21 mouse cellular contexts compared by ENCODE assay signal in the genomic region with DNA sequence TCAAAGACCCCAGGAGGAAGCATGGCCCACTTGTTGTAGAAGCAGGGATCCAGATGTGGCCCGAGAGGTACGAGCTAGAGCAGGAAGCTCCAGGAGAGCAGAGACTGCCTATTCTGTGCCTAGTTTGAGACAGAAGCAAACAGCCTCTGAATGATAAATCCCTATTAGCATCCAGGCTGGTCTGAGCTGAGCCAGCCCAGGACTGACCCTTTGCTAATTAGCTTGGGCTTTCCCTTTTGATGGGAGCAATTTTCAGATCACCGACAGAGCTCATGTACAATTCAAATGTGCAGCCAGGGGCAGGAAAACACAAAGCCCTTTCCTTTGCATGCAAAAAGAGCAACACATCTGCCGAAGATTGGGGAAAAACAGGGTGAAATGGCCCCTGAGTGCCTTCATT. TPM values are rescaled to one million over a fixed set of nuclear protein-coding genes. Genes with fewer than 3 reads are reported as not detected.
DNase-seq lines count a peak whose midpoint lies in the region; ATAC-seq and TF ChIP-seq lines count a peak whose summit lies in the region.
"Had no signal": no experiment of that assay in that cellular context is flagged by ENCODE, and none has a peak within 500 bp of the region (broad histone marks: within the 10 kb centered on the region; RNA-seq: fewer than 3 reads in every experiment).

No protein-coding gene starts in this region.

- DNase-seq in forebrain, embryonic 14.5 days (ENCODE audit: low spot score): peak; percentile 52
- no peak for DNase-seq in forebrain, postnatal 0 days
- DNase-seq in ES-CJ7 (ENCODE audit: low read depth, low spot score) (peak; percentile 5), adipocyte (ENCODE audit: low spot score) (no peak)
- peak; percentile 33 for DNase-seq in midbrain, embryonic 14.5 days
- DNase-seq: cerebellum, adult 18-20 months; cerebellum, postnatal 25 days; gastrocnemius, adult 2 months; liver had no signal

- H3K9ac ChIP-seq in forebrain, embryonic 14.5 days (ENCODE audit: low read length): no peak overlapping the region
- no peak overlapping the region for H3K9ac ChIP-seq in forebrain, postnatal 0 days
- no peak overlapping the region for H3K9ac ChIP-seq in forebrain, embryonic 16.5 days (replicated peaks; ENCODE audit: low read depth, low read length)
- H3K9ac ChIP-seq in midbrain, embryonic 14.5 days (replicated peaks; ENCODE audit: low read length): no peak overlapping the region
- H3K9ac ChIP-seq: embryonic facial prominence, embryonic 12.5 days; liver, embryonic 15.5 days had no signal

- WGBS in forebrain, embryonic 14.5 days: 13% methylated on average over 4 of the region's 4 CpGs
- WGBS in forebrain, postnatal 0 days: 28% methylated on average over 4 of the region's 4 CpGs
- 12% methylated on average over 4 of the region's 4 CpGs for WGBS in forebrain, embryonic 16.5 days
- 32% methylated on average over 4 of the region's 4 CpGs for WGBS in midbrain, embryonic 14.5 days

- 0 out of 2 replicates have a peak, but pooled peaks cover 6% of the 10 kb centered on the region for H3K4me1 ChIP-seq in forebrain, embryonic 14.5 days (ENCODE audit: control insufficient read depth, insufficient read depth, low read length)
- H3K4me1 ChIP-seq in forebrain, postnatal 0 days (ENCODE audit: insufficient read depth): peaks cover 5% of the 10 kb centered on the region; the same call in 1 of the 2 replicates
- peaks cover 10% of the 10 kb centered on the region for H3K4me1 ChIP-seq in forebrain, embryonic 16.5 days (replicated peaks; ENCODE audit: control insufficient read depth, insufficient read depth, low read length)
- peaks cover 16% of the 10 kb centered on the region for H3K4me1 ChIP-seq in midbrain, embryonic 14.5 days (ENCODE audit: control insufficient read depth, insufficient read depth, low read length)
- H3K4me1 ChIP-seq: embryonic facial prominence, embryonic 12.5 days; heart, embryonic 10.5 days; limb, embryonic 10.5 days; liver, embryonic 15.5 days had no signal

- no peak for ATAC-seq in forebrain, embryonic 14.5 days
- no peak for ATAC-seq in forebrain, postnatal 0 days
- peak; percentile 20; the same call in 1 of the 2 replicates for ATAC-seq in forebrain, embryonic 16.5 days
- ATAC-seq in midbrain, embryonic 14.5 days (ENCODE audit: low FRiP score, low TSS enrichment): no peak
- no peak for ATAC-seq in activated CD4-positive, CD25-positive, alpha-beta regulatory T cell, adult 4 months
- ATAC-seq: CD4-positive, CD25-positive, alpha-beta regulatory T cell, adult 4 months; intestine, embryonic 16.5 days; lung, postnatal 0 days had no signal

- no peak overlapping the region for H3K4me3 ChIP-seq in forebrain, embryonic 14.5 days (ENCODE audit: low read depth, low read length)
- H3K4me3 ChIP-seq in forebrain, postnatal 0 days (ENCODE audit: low read depth, low read length): no peak overlapping the region
- H3K4me3 ChIP-seq in forebrain, embryonic 16.5 days (replicated peaks; ENCODE audit: low read length): no peak overlapping the region
- H3K4me3 ChIP-seq in midbrain, embryonic 14.5 days (replicated peaks; ENCODE audit: low read depth, low read length): no peak overlapping the region
- H3K4me3 ChIP-seq: embryonic facial prominence, embryonic 12.5 days; gastrocnemius, adult 2 months; heart, embryonic 10.5 days; limb, embryonic 10.5 days; liver, embryonic 15.5 days had no signal

- no peaks in the 10 kb centered on the region for H3K36me3 ChIP-seq in forebrain, embryonic 14.5 days (ENCODE audit: control insufficient read depth, insufficient read depth, low read length)
- no peaks in the 10 kb centered on the region for H3K36me3 ChIP-seq in forebrain, postnatal 0 days (ENCODE audit: insufficient read depth)
- H3K36me3 ChIP-seq in forebrain, embryonic 16.5 days (ENCODE audit: control insufficient read depth, insufficient read depth): no peaks in the 10 kb centered on the region
- no peaks in the 10 kb centered on the region for H3K36me3 ChIP-seq in midbrain, embryonic 14.5 days (ENCODE audit: control insufficient read depth, insufficient read depth, low read length)
- H3K36me3 ChIP-seq: embryonic facial prominence, embryonic 12.5 days; heart, embryonic 10.5 days; limb, embryonic 10.5 days; liver, embryonic 15.5 days had no signal

- H3K27ac ChIP-seq in forebrain, embryonic 14.5 days (ENCODE audit: low read depth, low read length): peak overlapping the region; percentile 29; the same call in 1 of the 2 replicates
- no peak overlapping the region for H3K27ac ChIP-seq in forebrain, postnatal 0 days (ENCODE audit: low read depth, low read length)
- H3K27ac ChIP-seq in forebrain, embryonic 16.5 days (ENCODE audit: low read length): no peak overlapping the region
- peak overlapping the region; percentile 69 for H3K27ac ChIP-seq in midbrain, embryonic 14.5 days (replicated peaks; ENCODE audit: low read depth, low read length)
- H3K27ac ChIP-seq: embryonic facial prominence, embryonic 12.5 days; gastrocnemius, adult 2 months; heart, embryonic 10.5 days; limb, embryonic 10.5 days; liver, embryonic 15.5 days; macrophage; stomach, postnatal 0 days had no signal

- TF ChIP-seq CTCF in forebrain, postnatal 0 days (IDR thresholded peaks at IDR 0.05; ENCODE audit: low read depth): no peak

- no peaks in the 10 kb centered on the region for H3K27me3 ChIP-seq in forebrain, embryonic 14.5 days (replicated peaks; ENCODE audit: control insufficient read depth, insufficient read depth, low read length)
- no peaks in the 10 kb centered on the region for H3K27me3 ChIP-seq in forebrain, postnatal 0 days (ENCODE audit: insufficient read depth, low read length)
- H3K27me3 ChIP-seq in forebrain, embryonic 16.5 days (replicated peaks; ENCODE audit: control insufficient read depth, insufficient read depth, low read length): no peaks in the 10 kb centered on the region
- no peaks in the 10 kb centered on the region for H3K27me3 ChIP-seq in midbrain, embryonic 14.5 days (ENCODE audit: control insufficient read depth, insufficient read depth, low read length)
- H3K27me3 ChIP-seq: embryonic facial prominence, embryonic 12.5 days; liver, embryonic 15.5 days had no signal

- H3K4me2 ChIP-seq in forebrain, embryonic 14.5 days (ENCODE audit: low read length): no peak overlapping the region
- H3K4me2 ChIP-seq in forebrain, postnatal 0 days (ENCODE audit: low read depth): no peak overlapping the region
- H3K4me2 ChIP-seq in forebrain, embryonic 16.5 days (ENCODE audit: low read length): no peak overlapping the region
- H3K4me2 ChIP-seq in midbrain, embryonic 14.5 days (ENCODE audit: low read length): no peak overlapping the region
- H3K4me2 ChIP-seq: embryonic facial prominence, embryonic 12.5 days; liver, embryonic 15.5 days had no signal

- no peaks in the 10 kb centered on the region for H3K9me3 ChIP-seq in forebrain, embryonic 14.5 days (replicated peaks; ENCODE audit: control insufficient read depth, low read length)
- no peaks in the 10 kb centered on the region for H3K9me3 ChIP-seq in forebrain, postnatal 0 days (ENCODE audit: low read length)
- H3K9me3 ChIP-seq in forebrain, embryonic 16.5 days (ENCODE audit: control insufficient read depth, low read length): no peaks in the 10 kb centered on the region
- H3K9me3 ChIP-seq in midbrain, embryonic 14.5 days (ENCODE audit: control insufficient read depth, low read length): no peaks in the 10 kb centered on the region
- H3K9me3 ChIP-seq: embryonic facial prominence, embryonic 12.5 days; heart, embryonic 10.5 days; limb, embryonic 10.5 days; liver, embryonic 15.5 days had no signal

RNA-seq across cellular contexts. Expression of a gene that starts 54.2 kb away (rescaled TPM):
- polyA plus RNA-seq in forebrain, embryonic 14.5 days (2014; fragmentation: Nextera tagmentation; extraction: Ambion mirVana): 3.2 and 4.7 TPM in 2 replicates
- total RNA-seq in forebrain, postnatal 0 days (2014; rRNA removed): 24.3 and 35.8 TPM in 2 replicates
- polyA plus RNA-seq in forebrain, postnatal 0 days (2015; fragmentation: Nextera tagmentation; extraction: Ambion mirVana): 3.8 and 5.5 TPM in 2 replicates
- 7.6 and 11.2 TPM in 2 replicates for polyA plus RNA-seq in forebrain, embryonic 16.5 days (2015; fragmentation: Nextera tagmentation; extraction: Ambion mirVana)
- 9.8 and 13.5 TPM in 2 replicates for polyA plus RNA-seq in midbrain, embryonic 14.5 days (2014; fragmentation: Nextera tagmentation; extraction: Ambion mirVana)
- polyA plus RNA-seq in activated CD4-positive, CD25-positive, alpha-beta regulatory T cell, adult 4 months (2017; shearing (Covaris generic)): under 1 TPM in 1 of 2 experiments, not detected in 1; 0.12 TPM
- total RNA-seq: gastrocnemius, adult 2 months; hematopoietic stem cell, adult 5-6 weeks had no signal
- polyA plus RNA-seq: CD4-positive, CD25-positive, alpha-beta regulatory T cell, adult 4 months; macrophage had no signal

Comparison
In these comparisons a context has a peak if more than half of its experiments do, and no peak if none do; other contexts are left out.
1. DNase-seq: peak in forebrain, embryonic 14.5 days (single experiment), ES-CJ7 (single experiment) and midbrain, embryonic 14.5 days (single experiment); none in forebrain, postnatal 0 days (single experiment) and adipocyte (single experiment).
2. H3K27ac ChIP-seq: peak in forebrain, embryonic 14.5 days (single experiment) and midbrain, embryonic 14.5 days (single experiment); none in forebrain, postnatal 0 days (single experiment) and forebrain, embryonic 16.5 days (single experiment).